Mouse (Mus musculus) gastrocnemius, postnatal 36 days (tissue): Measurements from ENCODE around the gene Prss38. TPM values are rescaled to one million over a fixed set of nuclear protein-coding genes. Genes with fewer than 3 reads are reported as not detected.
"Not testable (repeated sequence)": the region's sequence is repeated elsewhere in the genome, so short reads cannot be mapped to it uniquely, and the experiment has no call there.

ENCODE experiments used
- DNase-seq, 2 experiments: peaks; one replicate each; pipeline ENCODE4 v3.0.0; 2022
- intact Hi-C: fragments of 180-260 bp; cut with DNase I; formaldehyde crosslinking; loops from one replicate; pipeline ENCODE4 v1.15.1; 2025
- total RNA-seq, 2 experiments: library from RNA; stranded (reverse); gene quantifications; 2 replicates each; pipeline ENCODE4 v1.2.3; 2021

Gene Prss38
- total RNA-seq, 2 experiments from 2014 or later: not detected

GRCm38 (mm10) chr11:59379547-59379946 is 4.1 kb upstream of the Prss38 start:
- no peak for DNase-seq
- intact Hi-C loops: no loop called here

- intact Hi-C loops: no loop called here
- DNase-seq: no peak
Observed at GRCm38 (mm10) chr11:59377999-59378398, 2.5 kb upstream of the Prss38 start.

GRCm38 (mm10) chr11:59369848-59370247 is 5.6 kb downstream of the Prss38 start:
- no peak for DNase-seq
- intact Hi-C loops: no loop called here

- DNase-seq, intact Hi-C loops: not testable (repeated sequence)
Observed at GRCm38 (mm10) chr11:59367955-59368354, 7.5 kb downstream of the Prss38 start.

GRCm38 (mm10) chr11:59366633-59367032 is 8.8 kb downstream of the Prss38 start:
- intact Hi-C loops: no loop called here
- no peak for DNase-seq

- no peak for DNase-seq
- intact Hi-C loops: no loop called here
Observed at GRCm38 (mm10) chr11:59366031-59366430, 9.4 kb downstream of the Prss38 start.

GRCm38 (mm10) chr11:59364417-59364816 is 11.0 kb downstream of the Prss38 start:
- intact Hi-C loops: no loop called here
- no peak for DNase-seq

GRCm38 (mm10) chr11:59364007-59364406 is 11.4 kb downstream of the Prss38 start:
- DNase-seq: no peak
- intact Hi-C loops: no loop called here

- no peak for DNase-seq
- intact Hi-C loops: no loop called here
Observed at GRCm38 (mm10) chr11:59361291-59361690, 14.2 kb downstream of the Prss38 start.

- no peak for DNase-seq
- intact Hi-C loops: no loop called here
Observed at GRCm38 (mm10) chr11:59356874-59357289, 18.6 kb downstream of the Prss38 start.

GRCm38 (mm10) chr11:59354793-59355192 is 20.7 kb downstream of the Prss38 start:
- DNase-seq: no peak
- intact Hi-C loops: no loop called here

- intact Hi-C loops: no loop called here
- no peak for DNase-seq
Observed at GRCm38 (mm10) chr11:59350326-59350725, 25.1 kb downstream of the Prss38 start.

GRCm38 (mm10) chr11:59346166-59346910 is 29.1 kb downstream of the Prss38 start:
- intact Hi-C loops: loop anchor here (5.0 kb wide), 1 partner anchor 39 kb away; the partner anchor contains the start of gene Wnt9a
- peak; percentile 60 to 65 for DNase-seq

- intact Hi-C loops: no loop called here
- DNase-seq: no peak
Observed at GRCm38 (mm10) chr11:59342956-59343355, 32.5 kb downstream of the Prss38 start.

- intact Hi-C loops: no loop called here
Observed at GRCm38 (mm10) chr11:59338736-59339120, 36.7 kb downstream of the Prss38 start.

GRCm38 (mm10) chr11:59337955-59338735 is 37.3 kb downstream of the Prss38 start:
- intact Hi-C loops: no loop called here
- no peak for DNase-seq

More at GRCm38 (mm10) chr11:59338736-59339120, 36.7 kb downstream of the Prss38 start:
- no peak for DNase-seq

GRCm38 (mm10) chr11:59336381-59336780 is 39.1 kb downstream of the Prss38 start:
- intact Hi-C loops: no loop called here
- DNase-seq: no peak

GRCm38 (mm10) chr11:59335942-59336341 is 39.5 kb downstream of the Prss38 start:
- intact Hi-C loops: no loop called here
- no peak for DNase-seq

GRCm38 (mm10) chr11:59335150-59335549 is 40.3 kb downstream of the Prss38 start:
- intact Hi-C loops: no loop called here
- no peak for DNase-seq

GRCm38 (mm10) chr11:59332938-59333337 is 42.5 kb downstream of the Prss38 start:
- DNase-seq: no peak
- intact Hi-C loops: no loop called here

GRCm38 (mm10) chr11:59331167-59331869 is 44.1 kb downstream of the Prss38 start:
- intact Hi-C loops: no loop called here
- DNase-seq: no peak
